Comparison of ENCODE assay signal across 21 mouse cellular contexts in genomic region chr1:166209371-166209770, GRCm38 (mm10). TPM values are rescaled to one million over a fixed set of nuclear protein-coding genes. Genes with fewer than 3 reads are reported as not detected.
DNase-seq lines count a peak whose midpoint lies in the region; ATAC-seq and TF ChIP-seq lines count a peak whose summit lies in the region.
"Had no signal": no experiment of that assay in that cellular context is flagged by ENCODE, and none has a peak within 500 bp of the region (broad histone marks: within the 10 kb centered on the region; RNA-seq: fewer than 3 reads in every experiment).

No protein-coding gene starts in this region.

- DNase-seq in frontal cortex, postnatal 10 days (ENCODE audit: low spot score in 2 of 2), result no peak
- DNase-seq in right cerebral cortex, adult 18-20 months, result peak; percentile 25
- no peak for DNase-seq in right cerebral cortex, postnatal 10 days (ENCODE audit: low spot score in 2 of 2)
- DNase-seq in 416B (ENCODE audit: low read depth), result peak; percentile 11
- DNase-seq: adrenal gland, adult 2 months; adrenal gland, postnatal 10 days; adrenal gland, postnatal 25 days; cerebellum, adult 11-12 months; cerebellum, adult 2 months; cerebellum, adult 9-10 months; cerebellum, postnatal 10 days; cerebellum, postnatal 25 days had no signal

- H3K36me3 ChIP-seq in myocyte (ENCODE audit: control insufficient read depth, insufficient read depth), result no peaks in the 10 kb centered on the region
- no peaks in the 10 kb centered on the region for H3K36me3 ChIP-seq in forebrain, embryonic 12.5 days (replicated peaks)
- H3K36me3 ChIP-seq: embryonic facial prominence, embryonic 10.5 days; embryonic facial prominence, embryonic 12.5 days had no signal

- no peak overlapping the region for H3ac ChIP-seq in myocyte (ENCODE audit: control insufficient read depth, insufficient read length)

- H3K9me3 ChIP-seq in forebrain, embryonic 12.5 days, result no peaks in the 10 kb centered on the region
- H3K9me3 ChIP-seq: embryonic facial prominence, embryonic 10.5 days; embryonic facial prominence, embryonic 12.5 days had no signal

- no peak overlapping the region for H3K27ac ChIP-seq in forebrain, embryonic 12.5 days
- H3K27ac ChIP-seq: embryonic facial prominence, embryonic 10.5 days; embryonic facial prominence, embryonic 12.5 days had no signal

- TF ChIP-seq POLR2A in myocyte (IDR thresholded peaks at IDR 0.05; ENCODE audit: insufficient read length, low read depth), result no peak

- no peaks in the 10 kb centered on the region for H3K27me3 ChIP-seq in myocyte (ENCODE audit: control insufficient read depth, insufficient read depth, insufficient read length)
- no peaks in the 10 kb centered on the region for H3K27me3 ChIP-seq in forebrain, embryonic 12.5 days
- H3K27me3 ChIP-seq: embryonic facial prominence, embryonic 12.5 days had no signal

- H3K4me1 ChIP-seq in forebrain, embryonic 12.5 days, result no peaks in the 10 kb centered on the region
- H3K4me1 ChIP-seq: embryonic facial prominence, embryonic 10.5 days; embryonic facial prominence, embryonic 12.5 days had no signal

- no peak overlapping the region for H3K4me3 ChIP-seq in myocyte
- no peak overlapping the region for H3K4me3 ChIP-seq in forebrain, embryonic 12.5 days (replicated peaks)
- H3K4me3 ChIP-seq: embryonic facial prominence, embryonic 10.5 days; embryonic facial prominence, embryonic 12.5 days had no signal

- ATAC-seq in frontal cortex, adult (ENCODE audit: low TSS enrichment), result peak; percentile 77
- no peak for ATAC-seq in forebrain, embryonic 12.5 days (ENCODE audit: low FRiP score)
- ATAC-seq: forebrain, embryonic 14.5 days; forebrain, embryonic 16.5 days had no signal

- WGBS in forebrain, embryonic 12.5 days, result 91% methylated on average over 6 of the region's 6 CpGs

- H3K79me2 ChIP-seq in myocyte (ENCODE audit: control insufficient read depth, insufficient read depth), result no peaks in the 10 kb centered on the region

- peak overlapping the region; percentile 41 for H3K4me2 ChIP-seq in myocyte (ENCODE audit: low read depth)
- no peak overlapping the region for H3K4me2 ChIP-seq in forebrain, embryonic 12.5 days
- H3K4me2 ChIP-seq: embryonic facial prominence, embryonic 12.5 days had no signal

- no peak overlapping the region for H3K9ac ChIP-seq in forebrain, embryonic 12.5 days
- H3K9ac ChIP-seq: embryonic facial prominence, embryonic 12.5 days had no signal

TF ChIP-seq in myocyte, 11 proteins besides CTCF, POLR2A, EP300 and RAD21:
- TF ChIP-seq CEBPB (IDR thresholded peaks at IDR 0.05; ENCODE audit: insufficient read depth, poor library complexity, severe bottlenecking) (no peak), TCF12 (IDR thresholded peaks at IDR 0.05; ENCODE audit: insufficient read depth, poor library complexity, severe bottlenecking) (no peak), MYOG (IDR thresholded peaks at IDR 0.05; ENCODE audit: control insufficient read depth in 1 of 3, insufficient read depth in 1 of 3, insufficient read length in 2 of 3, low read depth in 2 of 3) (no peak), SRF (IDR thresholded peaks at IDR 0.05; ENCODE audit: control insufficient read depth, insufficient read length, low read depth) (no peak)

RNA-seq across cellular contexts. Expression of gene Mael, which starts 29.2 kb away (rescaled TPM):
- not detected for polyA plus RNA-seq in myocyte (2012; fragmentation: generic; extraction: Trizol)
- not detected in 2 replicates for polyA plus RNA-seq in forebrain, embryonic 12.5 days (2016; fragmentation: Nextera tagmentation; extraction: Ambion mirVana)
- polyA plus RNA-seq: adrenal gland, adult 2 months; C2C12; embryonic facial prominence, embryonic 10.5 days; forebrain, embryonic 11.5 days; forebrain, embryonic 14.5 days; forebrain, embryonic 16.5 days had no signal

RNA-seq across cellular contexts. Expression of gene Ildr2, which starts 44.6 kb away (rescaled TPM):
- 1.9 TPM for polyA plus RNA-seq in myocyte (2012; fragmentation: generic; extraction: Trizol)
- polyA plus RNA-seq in forebrain, embryonic 12.5 days (2016; fragmentation: Nextera tagmentation; extraction: Ambion mirVana), result 8.4 and 10.2 TPM in 2 replicates

Comparison
In these comparisons a context has a peak if more than half of its experiments do, and no peak if none do; other contexts are left out.
1. DNase-seq: peak in right cerebral cortex, adult 18-20 months (single experiment) and 416B (single experiment); none in frontal cortex, postnatal 10 days (0 of 2) and right cerebral cortex, postnatal 10 days (0 of 2).